Mouse (Mus musculus): ENCODE measurements around the gene Gmip. TPM values are rescaled to one million over a fixed set of nuclear protein-coding genes. Genes with fewer than 3 reads are reported as not detected.

Gene Gmip
- polyA plus RNA-seq, 1 experiment from 2014 or later = 5.4 TPM

DNA sequence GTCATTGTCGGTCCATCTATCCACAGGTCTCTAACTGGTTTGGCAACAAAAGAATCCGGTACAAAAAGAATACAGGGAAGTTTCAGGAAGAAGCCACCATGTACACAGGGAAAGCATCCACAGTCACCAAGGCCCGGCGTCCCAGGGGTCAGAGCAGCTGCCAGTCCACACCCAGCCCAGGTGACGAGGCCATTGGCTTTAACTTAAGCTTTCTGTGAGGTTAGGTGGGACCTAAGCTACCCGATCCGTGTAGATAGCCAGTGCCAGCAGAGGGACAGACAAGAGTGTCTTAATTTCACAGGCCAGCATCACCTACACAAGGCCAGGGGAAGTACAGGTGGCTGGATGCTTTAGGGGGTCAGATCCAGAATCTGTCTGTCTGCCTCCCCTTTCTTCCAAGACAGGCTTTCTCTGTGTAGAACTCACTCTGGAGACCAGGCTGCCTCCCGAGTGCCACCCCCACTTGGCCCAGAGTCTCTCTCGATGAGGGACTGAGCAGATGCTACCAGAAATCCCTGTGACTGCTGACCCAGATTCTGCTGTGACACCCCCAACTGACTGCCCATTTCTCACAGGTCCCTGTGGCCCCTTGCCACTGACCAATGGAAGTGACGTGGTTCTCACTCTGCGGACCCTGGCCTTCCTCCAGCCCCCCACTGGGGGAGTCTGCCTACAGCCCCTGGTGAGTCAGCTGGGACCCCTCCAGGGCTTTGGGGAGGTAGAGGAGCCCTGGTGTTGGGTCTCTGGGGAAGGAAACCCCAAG, 61.7 kb downstream of the Gmip start:
- 67% methylated on average over 11 of the region's 11 CpGs for WGBS (ENCODE audit: insufficient replicate concordance)
- no peak for ATAC-seq
- H3K27me3 ChIP-seq (replicated peaks) = peaks cover 42% of the 10 kb centered on the region

DNA sequence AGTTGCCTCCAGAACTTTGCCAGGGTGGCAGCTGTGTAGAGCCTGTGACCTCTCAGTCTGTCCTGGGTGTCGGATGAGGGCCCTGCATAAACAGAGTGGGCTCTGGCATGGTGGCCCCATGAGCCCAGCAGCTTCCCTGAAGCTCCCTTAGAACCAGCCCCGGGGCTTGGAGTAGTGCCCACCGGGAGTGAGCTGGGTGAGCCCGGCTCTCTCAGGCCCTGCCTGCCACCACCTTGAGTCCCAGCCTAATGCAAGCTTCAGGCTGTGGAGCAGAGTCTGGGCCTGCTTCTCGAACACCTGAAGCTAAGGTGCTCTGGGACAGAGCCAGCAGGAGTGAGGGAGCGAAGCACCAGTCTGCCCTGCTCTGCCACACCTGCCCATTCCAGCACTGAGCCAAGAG, 62.4 kb downstream of the Gmip start:
- no peaks in the 10 kb centered on the region for H3K4me1 ChIP-seq

More for the DNA sequence above, 61.7 kb downstream of the Gmip start:
- no peaks in the 10 kb centered on the region for H3K4me1 ChIP-seq
- no peak overlapping the region for H3K9ac ChIP-seq
- H3K27ac ChIP-seq = no peak overlapping the region
- no peaks in the 10 kb centered on the region for H3K9me3 ChIP-seq (replicated peaks)
- no peaks in the 10 kb centered on the region for H3K36me3 ChIP-seq
- H3K4me3 ChIP-seq = no peak overlapping the region
- no peak overlapping the region for H3K4me2 ChIP-seq

More for the DNA sequence above, 62.4 kb downstream of the Gmip start:
- no peaks in the 10 kb centered on the region for H3K9me3 ChIP-seq (replicated peaks)
- ATAC-seq = no peak
- 66% methylated on average over 6 of the region's 6 CpGs for WGBS (ENCODE audit: insufficient replicate concordance)
- H3K27ac ChIP-seq = no peak overlapping the region
- no peak overlapping the region for H3K9ac ChIP-seq
- H3K4me3 ChIP-seq = no peak overlapping the region
- no peak overlapping the region for H3K4me2 ChIP-seq
- no peaks in the 10 kb centered on the region for H3K36me3 ChIP-seq
- peaks cover 49% of the 10 kb centered on the region for H3K27me3 ChIP-seq (replicated peaks)

Other genes with a start within 250 kb of the Gmip start
- 9.6 and 9.7 TPM in 2 replicates for gene Zfp868, start 183.1 kb upstream of the Gmip start, polyA plus RNA-seq (2016; fragmentation: Nextera tagmentation; extraction: Ambion mirVana)
- gene Zfp964, start 154.2 kb upstream of the Gmip start, polyA plus RNA-seq (2016; fragmentation: Nextera tagmentation; extraction: Ambion mirVana) = 0.42 and 0.58 TPM in 2 replicates
- 14.8 and 15.8 TPM in 2 replicates for gene Zfp869, start 98.0 kb upstream of the Gmip start, polyA plus RNA-seq (2016; fragmentation: Nextera tagmentation; extraction: Ambion mirVana)
- gene Zfp963, start 58.7 kb upstream of the Gmip start, polyA plus RNA-seq (2016; fragmentation: Nextera tagmentation; extraction: Ambion mirVana) = 1.8 and 2.3 TPM in 2 replicates
- 0.32 TPM in 1 of 2 replicates, not detected in the other for gene Gm20422, start 33.8 kb upstream of the Gmip start, polyA plus RNA-seq (2016; fragmentation: Nextera tagmentation; extraction: Ambion mirVana)
- 32.8 and 33.9 TPM in 2 replicates for gene Atp13a1, start 17.5 kb upstream of the Gmip start, polyA plus RNA-seq (2016; fragmentation: Nextera tagmentation; extraction: Ambion mirVana)
- gene Zfp866, start 17.5 kb upstream of the Gmip start, polyA plus RNA-seq (2016; fragmentation: Nextera tagmentation; extraction: Ambion mirVana) = 10.9 and 12.3 TPM in 2 replicates
- gene Lpar2, start 13.8 kb downstream of the Gmip start, polyA plus RNA-seq (2016; fragmentation: Nextera tagmentation; extraction: Ambion mirVana) = 0.12 and 0.20 TPM in 2 replicates
- 3.1 and 3.2 TPM in 2 replicates for gene Pbx4, start 23.8 kb downstream of the Gmip start, polyA plus RNA-seq (2016; fragmentation: Nextera tagmentation; extraction: Ambion mirVana)
- gene Cilp2, start 79.0 kb downstream of the Gmip start, polyA plus RNA-seq (2016; fragmentation: Nextera tagmentation; extraction: Ambion mirVana) = 0.14 and 0.33 TPM in 2 replicates
- gene Tssk6, start 93.5 kb downstream of the Gmip start, polyA plus RNA-seq (2016; fragmentation: Nextera tagmentation; extraction: Ambion mirVana) = 3.8 and 4.5 TPM in 2 replicates
- gene Ndufa13, start 93.9 kb downstream of the Gmip start, polyA plus RNA-seq (2016; fragmentation: Nextera tagmentation; extraction: Ambion mirVana) = 121 and 122 TPM in 2 replicates
- 0.74 and 0.86 TPM in 2 replicates for gene Yjefn3, start 94.0 kb downstream of the Gmip start, polyA plus RNA-seq (2016; fragmentation: Nextera tagmentation; extraction: Ambion mirVana)
- 60.2 and 62.6 TPM in 2 replicates for gene Gatad2a, start 187.7 kb downstream of the Gmip start, polyA plus RNA-seq (2016; fragmentation: Nextera tagmentation; extraction: Ambion mirVana)
- gene Mau2, start 234.1 kb downstream of the Gmip start, polyA plus RNA-seq (2016; fragmentation: Nextera tagmentation; extraction: Ambion mirVana) = 35.4 and 36.2 TPM in 2 replicates
- gene Sugp1, start 234.1 kb downstream of the Gmip start, polyA plus RNA-seq (2016; fragmentation: Nextera tagmentation; extraction: Ambion mirVana) = 25.1 and 26.2 TPM in 2 replicates